Mouse (Mus musculus) forelimb bud, embryonic 11.5 days (tissue): Measurements from ENCODE around the gene Ergic1.

Source experiments
- DNase-seq: peaks from one replicate; pipeline ENCODE4 v3.0.0-alpha.2; 2012; ENCODE audit warnings: low read depth, low spot score

Gene Ergic1

DNA sequence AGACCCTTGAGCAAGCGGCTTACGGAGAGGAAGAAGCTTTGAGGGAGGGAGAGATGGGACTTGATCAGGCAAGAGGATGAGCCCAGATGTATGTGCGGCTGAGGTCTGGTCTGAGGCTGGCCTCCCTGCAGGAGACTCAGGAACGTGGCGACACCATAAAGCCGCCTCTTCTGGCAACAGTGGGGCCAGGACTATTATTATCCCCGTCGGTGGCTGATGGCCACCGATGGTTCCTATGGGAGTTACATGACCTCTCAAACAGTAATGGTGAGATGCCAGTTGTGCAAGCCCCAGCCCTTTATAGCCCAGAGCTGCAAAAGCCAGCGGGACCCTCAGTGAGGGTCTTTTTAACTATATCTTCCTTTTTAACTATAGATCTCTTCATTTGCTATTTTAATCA is 63.7 kb downstream of the Ergic1 start:
- no peak for DNase-seq

DNA sequence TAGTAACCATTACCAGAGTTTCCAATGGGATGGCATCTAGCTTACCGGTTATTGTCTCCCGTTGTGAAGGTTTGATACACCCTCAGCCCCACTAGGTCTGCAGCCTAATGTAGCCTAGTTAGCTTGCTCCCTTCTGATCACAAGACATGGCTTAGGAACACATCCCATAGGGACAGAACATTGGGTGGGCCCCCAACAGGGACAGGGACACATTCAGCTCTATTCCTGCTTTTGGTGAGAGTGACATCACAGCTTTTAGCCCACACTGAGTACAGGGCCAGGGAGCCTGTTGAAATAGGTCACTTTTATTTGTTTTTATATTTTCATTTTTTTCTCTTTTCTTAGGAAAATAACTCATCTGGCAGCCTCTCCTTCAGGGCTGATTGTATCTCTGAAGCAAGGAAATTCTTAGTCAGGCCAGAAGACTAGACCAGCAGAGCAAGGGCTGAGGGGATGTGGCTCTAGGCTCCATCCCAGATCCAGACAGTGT is 64.3 kb downstream of the Ergic1 start:
- DNase-seq, result no peak

GRCm38 (mm10) chr17:26628479-26628878 is 67.2 kb downstream of the Ergic1 start:
- no peak for DNase-seq

DNA sequence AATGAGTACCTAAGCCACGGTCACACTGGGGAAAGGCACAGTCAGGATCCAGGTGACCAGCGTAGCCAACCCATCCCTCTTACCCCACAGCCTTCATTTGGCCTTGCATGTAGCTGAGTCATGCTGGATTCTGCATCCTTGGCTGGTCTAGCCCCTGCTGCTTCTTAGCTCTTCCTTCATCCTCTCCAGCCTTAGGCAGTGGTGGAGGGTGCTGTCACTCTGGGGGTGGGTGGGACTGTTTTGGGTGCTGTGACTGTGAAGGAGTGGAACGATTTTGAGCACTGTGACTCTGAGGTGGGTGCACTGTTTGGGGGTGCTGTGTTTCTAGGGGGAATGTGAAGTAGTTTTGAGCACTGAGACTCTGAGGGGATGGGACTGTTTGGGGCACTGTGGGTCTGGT is 67.6 kb downstream of the Ergic1 start:
- DNase-seq, result no peak

- no peak for DNase-seq
Measured at GRCm38 (mm10) chr17:26631811-26632327, 70.6 kb downstream of the Ergic1 start.

- DNase-seq, result no peak
Measured at GRCm38 (mm10) chr17:26633186-26633585, 71.9 kb downstream of the Ergic1 start.

DNA sequence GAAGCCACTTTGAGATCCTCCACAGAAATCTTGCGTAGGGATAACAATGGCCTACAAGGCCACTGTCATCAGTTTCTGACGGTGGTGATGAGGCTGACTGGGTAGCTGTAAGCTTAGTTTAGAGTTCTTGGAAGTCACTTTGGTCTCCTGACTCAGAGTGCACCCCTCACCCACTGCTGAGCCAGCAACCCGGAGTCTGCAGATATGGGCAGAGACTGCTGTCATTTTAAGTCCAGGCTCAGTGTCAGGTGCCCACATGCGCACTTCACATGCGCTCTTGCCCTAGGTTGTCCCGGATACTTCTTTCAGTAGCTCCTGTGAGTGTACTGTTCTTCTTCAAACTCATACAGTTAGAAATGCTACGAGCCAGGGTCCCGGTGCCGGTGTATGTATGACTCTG is 72.6 kb downstream of the Ergic1 start:
- no peak for DNase-seq

- no peak for DNase-seq
Measured at GRCm38 (mm10) chr17:26634539-26634938, 73.2 kb downstream of the Ergic1 start.

- no peak for DNase-seq
Measured at GRCm38 (mm10) chr17:26635951-26636350, 74.7 kb downstream of the Ergic1 start.

DNA sequence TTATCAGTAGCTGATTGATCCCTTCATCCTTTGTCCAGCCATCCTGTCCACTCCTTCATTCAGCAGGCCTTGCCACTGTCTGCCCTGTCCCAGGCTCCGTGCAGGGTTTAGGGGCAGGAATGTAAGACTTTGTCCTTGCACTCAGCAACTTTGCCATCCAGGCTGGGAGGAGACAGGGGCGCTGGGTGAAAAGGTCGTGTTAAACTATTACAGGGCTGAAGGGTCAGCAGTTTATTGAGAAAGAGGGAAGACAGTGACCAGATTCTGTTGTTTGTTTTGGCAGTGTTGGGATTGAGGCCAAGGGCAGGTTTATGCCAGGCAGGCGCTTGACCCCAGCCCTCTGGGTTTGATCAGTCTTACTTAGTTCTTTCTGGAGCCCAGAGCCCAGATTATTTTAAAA is 76.6 kb downstream of the Ergic1 start:
- no peak for DNase-seq

- DNase-seq, result peak; percentile 68
Measured at GRCm38 (mm10) chr17:26638655-26639054, 77.4 kb downstream of the Ergic1 start.

DNA sequence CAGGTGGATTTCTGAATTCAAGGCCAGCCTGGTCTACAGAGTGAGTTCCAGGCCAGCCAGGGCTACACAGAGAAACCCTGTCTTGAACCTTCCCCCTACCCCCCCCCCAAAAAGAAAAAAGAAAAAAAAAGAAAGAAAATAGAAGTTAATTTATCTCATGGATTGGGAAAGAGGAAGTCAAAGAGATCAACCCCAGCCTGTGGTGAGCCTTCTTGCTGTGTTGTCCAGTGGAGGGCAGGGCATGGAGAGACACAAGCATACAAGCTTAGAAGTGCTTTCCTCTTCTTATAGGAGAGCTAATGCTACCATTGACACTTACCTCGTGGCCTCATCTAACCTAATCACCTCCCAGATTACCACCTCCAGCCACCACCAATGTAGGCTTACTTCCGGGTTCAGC is 78.5 kb downstream of the Ergic1 start:
- DNase-seq, result no peak

DNA sequence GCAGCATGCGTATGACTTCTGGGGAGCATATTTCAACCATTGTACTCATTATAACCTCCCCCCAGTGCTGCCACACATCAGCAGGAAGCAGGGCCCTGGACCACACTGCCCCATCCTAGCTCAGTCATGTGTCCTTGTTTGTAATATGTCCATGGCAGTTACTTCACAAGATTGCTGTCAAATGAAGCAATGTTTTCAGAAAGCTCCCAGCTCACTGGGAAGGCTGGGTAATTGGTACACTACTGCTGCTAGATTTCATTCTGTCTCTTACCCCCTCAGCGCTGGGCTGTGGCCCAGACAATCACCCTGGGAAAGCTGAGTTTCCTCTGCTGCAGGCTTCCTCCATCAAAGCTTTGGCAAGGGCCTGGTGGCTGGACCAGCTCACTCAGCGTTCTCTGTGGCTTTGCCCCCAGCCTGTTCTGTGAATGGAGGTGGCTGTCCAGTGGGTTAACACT is 79.0 kb downstream of the Ergic1 start:
- no peak for DNase-seq

DNA sequence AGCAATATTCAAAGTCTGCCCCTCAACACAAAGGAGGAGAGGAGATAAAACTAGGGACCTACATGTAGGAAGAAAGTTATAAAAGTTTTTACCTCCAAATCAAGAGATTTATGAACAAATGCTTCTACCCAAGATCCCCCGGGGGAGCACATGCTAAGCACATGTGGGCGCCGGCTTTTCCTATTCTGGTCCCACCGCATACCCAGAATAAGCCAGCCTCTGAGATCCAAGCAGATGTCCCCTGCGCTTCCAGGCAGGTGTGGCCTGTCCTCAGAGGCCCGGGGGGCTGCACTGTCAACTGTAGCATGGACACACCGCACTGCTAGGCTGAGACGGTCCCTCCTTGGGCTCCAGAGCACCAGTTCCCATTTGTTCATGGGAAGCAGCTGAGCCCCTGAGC is 82.2 kb downstream of the Ergic1 start:
- DNase-seq, result no peak

DNA sequence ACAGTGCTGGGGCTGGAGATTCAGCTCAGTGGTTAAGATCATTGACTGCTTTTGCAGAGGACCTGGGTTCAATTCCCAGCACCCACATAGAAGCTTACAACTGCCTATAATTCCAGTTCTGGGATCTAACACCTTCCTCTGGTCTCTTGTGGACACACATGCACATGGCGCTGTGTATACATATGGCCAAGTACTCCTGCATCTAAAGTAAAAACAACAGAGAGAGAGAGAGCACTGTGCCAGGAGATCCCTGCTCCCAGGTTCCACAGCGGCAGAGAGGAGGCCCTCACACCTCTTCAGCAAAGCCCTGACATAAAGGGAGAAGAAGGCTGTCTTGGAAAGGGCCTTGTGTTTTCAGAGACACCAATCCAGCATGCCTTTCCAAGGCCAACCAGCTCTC is 82.7 kb downstream of the Ergic1 start:
- DNase-seq, result no peak

DNA sequence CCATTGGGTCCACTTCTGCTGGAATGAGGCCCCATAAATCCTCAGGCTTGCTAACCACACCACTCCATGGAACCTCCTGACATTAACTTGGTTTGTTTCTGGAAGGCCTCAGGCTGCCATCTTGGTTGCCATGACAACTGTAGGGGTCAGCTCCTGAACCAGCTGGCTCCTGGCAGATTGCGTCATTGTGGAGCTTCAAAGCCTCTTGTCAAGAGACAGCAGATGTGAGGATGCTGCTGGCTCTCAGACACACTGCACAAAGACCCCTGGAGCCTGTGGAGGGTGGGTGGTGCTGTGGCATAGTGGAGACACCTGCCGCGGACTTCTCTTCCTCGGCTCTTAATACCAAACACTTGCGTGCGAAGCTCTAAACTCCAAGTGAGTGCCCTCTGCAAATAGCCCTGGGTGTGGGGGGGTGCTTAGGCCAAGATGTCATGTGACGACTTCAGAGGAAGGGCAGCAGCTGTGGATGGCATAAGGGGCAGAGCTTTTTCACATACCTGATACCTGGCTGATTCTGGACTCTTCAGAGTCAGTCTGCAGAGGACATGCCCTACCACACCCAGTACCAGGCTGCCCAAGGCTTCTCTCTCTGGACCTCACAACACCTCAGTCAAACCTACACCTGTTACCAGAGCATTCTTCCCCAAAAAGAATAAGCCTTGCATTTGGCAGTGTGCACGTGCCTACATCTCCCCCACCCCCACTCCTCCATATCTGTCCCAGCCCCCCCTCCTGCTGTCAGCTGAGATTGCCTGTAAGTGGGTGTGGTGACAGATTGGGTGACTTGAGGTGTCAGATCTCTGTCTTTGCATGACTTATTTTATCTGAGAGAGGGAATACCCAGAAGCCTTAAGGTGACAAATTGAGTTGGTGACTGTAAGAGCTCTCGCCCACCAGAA is 83.5 kb downstream of the Ergic1 start:
- DNase-seq, result peak; percentile 11

GRCm38 (mm10) chr17:26645411-26645854 is 84.1 kb downstream of the Ergic1 start:
- DNase-seq, result no peak

DNA sequence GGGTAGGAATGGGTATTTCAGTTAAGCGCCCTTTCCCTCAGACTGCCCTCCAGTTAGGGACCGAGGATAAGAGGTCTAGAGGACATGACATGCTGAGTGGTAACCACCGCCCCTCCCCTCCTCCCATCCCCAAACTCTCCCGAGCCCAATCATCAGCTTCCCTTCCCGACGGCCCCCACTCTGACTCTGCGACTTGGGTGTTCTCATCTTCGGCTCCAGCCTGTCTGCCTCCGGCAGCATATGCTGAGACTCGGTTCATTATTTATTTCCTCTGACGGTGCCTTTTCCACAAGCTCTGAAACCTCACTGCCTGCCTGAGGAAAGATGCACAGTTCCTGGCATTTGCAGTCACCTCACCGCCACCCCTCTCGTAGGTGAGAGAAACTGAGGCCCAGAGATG is 86.0 kb downstream of the Ergic1 start:
- no peak for DNase-seq

DNA sequence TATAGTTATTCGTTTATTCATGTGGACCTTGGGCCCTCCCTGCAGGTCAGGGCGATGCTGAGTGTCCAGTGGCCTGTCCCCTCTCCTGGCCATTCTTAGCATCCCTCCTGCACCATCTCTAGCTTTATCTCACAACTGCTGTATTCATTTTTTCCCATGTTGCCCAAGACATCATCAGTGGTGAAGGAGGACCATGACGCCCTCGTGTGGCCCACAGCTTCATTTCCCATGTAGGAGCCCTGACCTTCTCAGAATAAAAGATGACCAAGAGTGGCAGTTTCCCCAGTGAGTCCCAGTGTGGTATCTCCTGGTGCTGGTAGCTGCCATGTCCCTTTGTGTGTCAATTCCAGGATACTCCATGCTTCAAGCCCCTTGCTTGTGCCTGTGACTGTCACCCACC is 88.3 kb downstream of the Ergic1 start:
- DNase-seq, result no peak

- DNase-seq, result no peak
Measured at GRCm38 (mm10) chr17:26650451-26651363, 89.4 kb downstream of the Ergic1 start.

DNA sequence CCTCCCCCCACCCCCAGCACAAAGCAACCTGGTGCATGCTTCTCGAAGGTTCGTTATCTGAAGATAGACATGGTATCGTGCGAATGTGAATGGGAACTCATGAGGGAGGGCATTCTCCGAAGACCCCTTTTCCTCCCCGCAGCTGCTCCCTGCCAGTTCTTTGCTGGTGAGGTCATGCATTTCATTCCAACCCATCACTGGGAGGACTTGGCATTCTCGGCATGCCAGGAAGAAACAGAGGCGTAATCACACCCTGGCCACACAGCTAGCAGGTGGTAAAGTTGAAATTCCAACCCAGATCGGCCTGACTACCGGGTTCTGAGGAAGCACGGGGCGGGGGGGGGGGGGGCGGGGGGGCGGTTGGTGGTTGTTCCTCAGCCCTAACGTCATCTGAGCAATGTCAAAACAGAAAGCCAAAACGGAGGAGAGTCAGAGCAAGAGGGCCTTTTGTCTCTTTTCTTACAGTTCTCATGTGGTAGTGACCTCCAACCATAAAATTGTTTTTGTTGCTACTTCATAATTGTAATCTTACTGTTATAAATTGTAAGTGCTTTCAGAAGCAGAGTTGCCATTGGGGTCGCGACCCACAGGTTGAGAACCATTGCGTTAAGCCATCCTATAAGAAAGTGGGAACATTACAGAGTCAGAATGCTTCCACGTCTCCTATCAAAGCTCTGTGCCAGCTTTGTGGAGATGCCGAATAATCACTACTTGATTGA is 97.7 kb downstream of the Ergic1 start:
- no peak for DNase-seq
